Mouse (Mus musculus): ENCODE data around the gene Dnah7b.
"Not testable (repeated sequence)": the region's sequence is repeated elsewhere in the genome, so short reads cannot be mapped to it uniquely, and the experiment has no call there.

DNA sequence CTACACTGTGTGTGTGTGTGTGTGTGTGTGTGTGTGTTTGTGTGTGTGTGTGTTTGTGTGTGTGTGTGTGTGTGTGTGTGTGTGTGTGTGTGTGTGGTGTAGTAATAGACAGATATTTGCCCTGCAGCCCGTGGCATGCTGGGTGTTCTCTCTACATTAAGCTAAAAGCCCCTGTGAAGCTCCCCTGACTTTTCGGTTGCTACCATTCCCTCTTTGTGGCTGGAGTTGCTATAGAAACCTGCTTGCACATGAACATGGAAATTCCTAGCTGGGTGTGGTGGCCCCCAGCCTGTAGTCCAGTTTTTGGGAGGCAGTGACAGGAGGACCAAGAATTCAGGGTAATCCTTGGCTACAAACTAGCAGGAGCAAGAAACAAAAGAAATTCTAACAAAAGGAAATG lies 130.7 kb downstream of the Dnah7b start:
- not testable (repeated sequence) for TF ChIP-seq CTCF (IDR thresholded peaks at IDR 0.05; ENCODE audit: low read depth); EP300 (optimal IDR thresholded peaks at IDR 0.05)

All from stomach, postnatal 0 days (tissue).